Mouse (Mus musculus): ENCODE measurements around the gene Def8.

DNA sequence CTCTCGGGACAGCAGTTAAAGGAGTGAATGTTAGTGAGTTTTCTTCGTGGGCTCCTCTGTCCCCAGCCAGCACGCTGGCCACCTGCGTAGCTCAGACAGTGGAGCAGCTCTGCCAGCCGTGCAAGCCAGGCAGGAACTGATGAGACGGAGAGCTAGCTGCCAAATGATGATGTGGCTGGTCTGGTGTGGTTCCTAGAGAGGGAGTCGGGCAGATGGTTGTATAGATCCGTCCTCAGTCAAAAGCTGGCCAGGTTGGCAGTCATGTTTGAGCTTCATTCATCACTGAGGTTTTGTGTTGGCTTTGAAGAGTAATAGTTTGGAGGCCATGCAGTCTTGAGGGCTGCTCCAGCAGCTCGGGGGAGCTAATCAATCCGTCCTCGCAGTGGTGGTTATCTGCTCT is 75.6 kb downstream of the Def8 start:
- no peak for TF ChIP-seq POLR2A (IDR thresholded peaks at IDR 0.05; ENCODE audit: control insufficient read depth, low read depth, low read length)
- TF ChIP-seq CTCF (IDR thresholded peaks at IDR 0.05; ENCODE audit: control insufficient read depth, insufficient read depth, insufficient replicate concordance, low read depth, low read length), result no peak
